Mouse (Mus musculus) gonadal fat pad, adult 2 months (tissue): ENCODE data around the gene Mdm2. TPM values are rescaled to one million over a fixed set of nuclear protein-coding genes. Genes with fewer than 3 reads are reported as not detected.
"Not testable (repeated sequence)": the region's sequence is repeated elsewhere in the genome, so short reads cannot be mapped to it uniquely, and the experiment has no call there.

Experiments used
- DNase-seq: peaks from one replicate; pipeline ENCODE4 v3.0.0-alpha.2; 2012; ENCODE audit warnings: low read depth
- polyA plus RNA-seq: library from polyadenylated mRNA; depleted of rRNA; stranded (reverse); fragments of >200 nt; gene quantifications from 2 replicates; pipeline ENCODE4 v1.2.3, GENCODE M21; 2012; rRNA removed

The Mdm2 gene
- 23.3 and 31.6 TPM in 2 replicates for polyA plus RNA-seq

GRCm38 (mm10) chr10:117710604-117711141 lies at the start of gene Mdm2:
TSS of gene Mdm2 (minus strand) at chr10:117710758.
- no peak for DNase-seq

DNA sequence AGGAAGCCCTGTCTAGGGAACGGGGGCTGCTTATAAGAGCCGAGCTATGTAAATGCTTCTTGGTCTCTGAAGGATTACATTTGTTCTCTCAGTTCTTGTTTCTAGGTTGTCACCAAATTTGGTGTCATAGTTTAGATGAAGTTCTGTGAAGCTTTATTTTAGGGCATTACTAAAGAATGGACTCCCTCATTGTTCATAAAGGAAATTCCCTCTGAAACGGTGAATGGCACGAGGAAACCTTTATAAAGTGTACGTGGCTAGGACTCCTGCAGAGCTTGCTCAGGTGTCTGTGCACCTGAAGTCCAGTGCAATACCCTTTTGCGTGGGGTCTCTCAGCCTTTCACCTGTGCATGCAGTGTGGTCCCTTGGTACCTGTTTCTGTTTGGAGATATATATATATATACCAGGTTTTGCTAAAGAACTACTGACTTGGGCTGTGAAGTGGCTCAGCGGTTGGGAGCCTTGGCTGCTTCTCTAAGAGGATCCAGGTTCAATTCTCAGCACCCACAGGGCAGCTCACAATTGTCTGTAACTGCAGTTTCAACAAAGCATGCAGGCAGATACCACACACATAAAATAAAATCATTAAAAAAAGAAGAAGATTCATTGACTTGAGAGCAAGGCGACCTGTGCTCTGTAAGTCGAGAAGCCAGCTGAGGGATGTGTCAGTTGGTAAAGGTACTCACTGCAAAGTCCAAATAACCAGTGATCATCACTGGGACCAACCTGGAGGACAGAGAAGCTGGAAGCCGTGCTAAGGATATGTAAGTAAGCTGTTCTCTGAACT lies 49.5 kb upstream of the Mdm2 start:
- DNase-seq: no peak

DNA sequence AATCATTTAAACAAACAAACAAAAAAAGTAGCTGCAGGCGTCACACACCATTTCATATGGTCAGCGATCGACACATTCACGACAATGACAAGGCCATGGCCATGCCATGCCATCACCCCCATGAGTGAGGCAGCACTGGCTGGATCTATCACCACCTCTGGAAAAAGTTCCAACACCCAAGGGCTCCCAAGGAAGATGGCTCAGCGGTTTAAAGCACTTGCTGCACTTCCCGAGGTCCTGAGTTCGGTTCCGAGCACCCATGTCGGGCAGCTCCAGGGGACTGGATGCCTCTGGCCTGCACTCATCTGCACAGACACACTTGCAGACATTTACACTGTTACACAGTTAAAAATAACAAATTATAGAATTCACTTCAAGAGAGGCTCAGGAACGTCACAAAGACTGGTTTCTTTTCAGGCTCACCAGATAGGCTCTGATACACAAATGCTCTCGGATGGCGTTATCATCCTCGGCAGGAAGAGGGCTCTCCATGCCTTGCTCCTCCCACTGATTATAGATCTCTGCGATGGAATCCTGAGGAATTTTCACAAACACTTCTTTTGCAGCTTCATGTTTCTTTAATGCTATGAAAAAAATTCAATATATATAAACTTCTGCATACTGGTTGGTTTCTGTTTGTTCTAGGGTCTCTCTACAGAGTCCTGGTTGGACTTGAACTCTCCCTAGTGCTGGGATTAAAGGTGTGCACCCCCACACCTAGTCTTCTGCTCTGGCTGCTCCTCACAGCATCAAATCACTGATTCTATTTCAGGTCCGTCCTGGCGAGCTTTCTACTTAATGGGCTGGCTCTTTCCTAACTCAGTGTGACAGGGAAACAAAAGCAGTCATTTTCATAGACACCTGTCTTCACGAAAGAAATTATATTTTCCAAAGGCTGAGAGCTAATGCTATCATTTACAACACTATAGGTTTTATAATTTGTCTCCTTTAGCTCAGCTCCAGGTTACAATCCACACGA lies 48.5 kb upstream of the Mdm2 start:
- DNase-seq: no peak

- DNase-seq: not testable (repeated sequence)
Measured at GRCm38 (mm10) chr10:117758344-117758743, 47.8 kb upstream of the Mdm2 start.

- DNase-seq: no peak
Measured at GRCm38 (mm10) chr10:117757796-117758342, 47.3 kb upstream of the Mdm2 start.

DNA sequence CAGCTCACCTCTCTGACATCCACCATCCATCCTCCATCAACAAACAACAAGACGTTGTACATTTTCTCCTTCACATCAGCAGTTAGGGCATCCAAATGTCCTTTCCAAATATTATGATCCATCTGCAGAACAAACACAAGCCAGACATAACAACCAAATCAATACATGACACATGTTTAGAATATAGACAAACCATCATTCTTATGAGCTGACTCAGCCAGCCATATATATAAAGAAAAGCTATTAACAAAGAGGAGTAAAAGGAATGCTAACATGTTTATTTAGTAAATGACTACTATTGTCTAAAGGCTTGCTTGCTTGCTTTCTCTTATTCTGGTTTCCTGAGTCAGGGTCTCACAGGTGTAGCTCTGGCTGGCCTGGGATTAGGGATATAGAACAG lies 46.7 kb upstream of the Mdm2 start:
- no peak for DNase-seq

- DNase-seq: no peak
Measured at GRCm38 (mm10) chr10:117756784-117757183, 46.2 kb upstream of the Mdm2 start.

GRCm38 (mm10) chr10:117755799-117756467 lies 45.4 kb upstream of the Mdm2 start:
- no peak for DNase-seq

GRCm38 (mm10) chr10:117755086-117755798 lies 44.7 kb upstream of the Mdm2 start:
- no peak for DNase-seq

- no peak for DNase-seq
Measured at GRCm38 (mm10) chr10:117754609-117754940, 44.0 kb upstream of the Mdm2 start.

DNA sequence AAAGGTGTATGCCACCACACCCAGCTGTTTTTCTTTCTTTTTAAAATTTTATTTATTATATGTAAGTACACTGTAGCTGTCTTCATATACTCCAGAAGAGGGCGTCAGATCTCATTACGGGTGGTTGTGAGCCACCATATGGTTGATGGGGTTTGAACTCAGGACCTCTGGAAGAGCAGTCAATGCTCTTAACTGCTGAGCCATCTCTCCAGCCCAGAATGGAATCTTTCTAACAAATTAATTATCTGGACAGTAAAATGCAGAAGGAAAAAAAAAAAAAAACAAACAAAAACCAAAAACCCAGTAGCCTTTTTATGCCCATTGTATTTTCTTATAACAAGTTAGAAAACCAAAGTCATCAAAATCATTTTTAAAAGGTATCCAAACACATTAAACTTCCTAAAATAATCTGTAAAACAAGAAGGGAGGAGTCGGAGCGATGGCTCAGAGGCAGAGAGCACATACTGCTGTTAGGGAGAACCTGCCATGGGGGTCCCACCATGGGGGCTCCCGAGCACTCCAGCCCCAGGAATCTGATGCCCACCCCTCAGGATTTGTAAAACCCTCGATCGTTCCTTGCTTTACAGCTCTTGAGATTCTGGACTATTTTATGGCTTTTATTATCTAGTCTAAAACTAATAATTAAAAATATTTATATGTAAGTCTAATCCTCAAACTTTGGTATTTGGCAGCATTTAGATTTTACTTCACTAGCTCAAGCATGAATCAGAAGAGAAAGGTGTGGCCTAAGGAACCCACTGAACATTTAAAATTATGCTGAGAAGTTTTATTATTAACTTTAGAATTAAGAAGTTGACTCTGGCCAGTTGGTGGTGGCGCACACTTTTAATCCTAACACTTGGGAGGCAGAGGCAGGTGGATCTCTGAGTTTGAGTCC lies 43.4 kb upstream of the Mdm2 start:
- DNase-seq: no peak

GRCm38 (mm10) chr10:117752851-117753647 lies 42.5 kb upstream of the Mdm2 start:
- no peak for DNase-seq

- no peak for DNase-seq
Measured at GRCm38 (mm10) chr10:117752304-117752821, 41.8 kb upstream of the Mdm2 start.

- DNase-seq: no peak
Measured at GRCm38 (mm10) chr10:117751744-117752143, 41.2 kb upstream of the Mdm2 start.

- no peak for DNase-seq
Measured at GRCm38 (mm10) chr10:117751282-117751610, 40.7 kb upstream of the Mdm2 start.

DNA sequence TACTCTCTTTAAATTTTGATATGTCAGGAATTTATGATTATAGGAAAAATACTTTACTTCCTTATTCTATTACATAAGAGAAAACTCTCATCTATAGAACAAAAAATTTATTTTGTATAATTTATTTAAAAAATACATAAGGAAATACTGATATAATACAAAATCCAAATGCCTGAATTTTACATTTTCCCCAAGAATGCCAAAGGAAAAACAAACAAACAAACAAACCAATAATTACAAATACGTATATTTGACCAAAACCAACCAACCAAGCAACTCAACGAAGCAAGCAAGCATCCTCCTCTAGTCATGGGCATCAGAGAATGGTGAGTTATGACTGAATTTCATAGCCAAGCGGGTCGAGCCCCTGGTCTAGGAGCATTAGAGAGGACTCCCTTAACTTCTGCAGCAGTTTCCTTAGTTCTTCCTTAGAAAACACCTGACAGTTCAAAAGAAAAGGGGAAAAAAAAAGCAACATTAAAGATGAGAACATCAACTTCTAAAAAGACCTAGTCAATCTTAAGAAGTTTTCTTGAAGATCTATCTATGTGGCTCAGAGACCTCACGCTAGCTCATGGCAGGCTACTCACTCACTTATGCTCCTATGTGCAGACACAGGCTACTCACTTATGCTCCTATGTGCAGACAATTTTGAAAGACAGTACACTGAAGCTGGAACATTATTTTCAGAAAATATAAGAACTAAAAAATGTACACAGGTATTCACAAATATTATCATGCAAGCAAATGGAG lies 40.1 kb upstream of the Mdm2 start:
- no peak for DNase-seq

DNA sequence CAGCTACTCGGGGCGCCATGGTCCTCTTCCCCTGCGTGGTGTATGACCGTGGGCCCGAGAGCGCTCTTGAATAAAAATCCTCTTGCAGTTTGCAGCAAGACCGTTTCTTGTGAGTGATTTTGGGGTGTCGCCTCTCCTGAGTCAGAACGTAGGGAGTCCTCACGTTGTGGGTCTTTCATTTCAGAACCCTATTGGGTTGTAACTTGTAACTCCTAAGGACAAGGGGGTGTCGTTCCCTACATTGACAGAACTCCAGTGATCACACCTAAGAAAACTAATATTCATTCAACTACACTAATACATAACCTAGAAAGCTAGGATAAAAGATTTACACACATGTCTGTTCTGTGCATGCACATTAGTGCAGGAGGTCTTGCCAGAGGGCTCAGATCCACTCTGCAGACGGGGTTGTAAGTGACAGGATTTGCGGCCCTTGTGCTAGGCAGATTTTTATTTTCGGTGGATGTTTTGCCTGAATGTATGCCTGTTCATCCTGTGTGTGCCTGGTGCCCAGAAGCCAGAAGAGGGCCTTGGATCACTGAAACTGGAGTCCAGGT lies 39.3 kb upstream of the Mdm2 start:
- DNase-seq: no peak
